Mouse (Mus musculus) embryonic facial prominence, embryonic 11.5 days (tissue): ENCODE measurements around the gene Rab40c. TPM values are rescaled to one million over a fixed set of nuclear protein-coding genes. Genes with fewer than 3 reads are reported as not detected.

Experiments
- ATAC-seq: fragments of 200-750 bp; cut with Nextera tagmentation; replicated peaks from 2 replicates; pipeline ENCODE4 v1.8.0; 2017; ENCODE audit warnings: low read depth; ENCODE audit not compliant: insufficient number of reproducible peaks, low FRiP score, low TSS enrichment
- DNase-seq: peaks from one replicate; pipeline ENCODE4 v3.0.0-alpha.2; 2015; ENCODE audit warnings: low spot score
- H3K27ac ChIP-seq: fragments of 300-500 bp; sonication (generic); replicated peaks from 2 replicates; pipeline ENCODE4 v1.5.1; 2014; ENCODE audit warnings: mild to moderate bottlenecking, low read depth, low read length, control low read depth
- H3K27me3 ChIP-seq: fragments of 300-500 bp; sonication (generic); 2 replicates; pipeline ENCODE4 v1.6.1; 2014; ENCODE audit warnings: mild to moderate bottlenecking, low read length, moderate library complexity, mixed read lengths; ENCODE audit not compliant: control insufficient read depth, insufficient read depth
- H3K36me3 ChIP-seq: fragments of 300-500 bp; sonication (generic); replicated peaks from 2 replicates; pipeline ENCODE4 v1.6.1; 2014; ENCODE audit warnings: low read depth, mild to moderate bottlenecking, low read length, moderate library complexity, mixed read lengths; ENCODE audit not compliant: control insufficient read depth, insufficient read depth
- H3K4me1 ChIP-seq: fragments of 300-500 bp; sonication (generic); 2 replicates; pipeline ENCODE4 v1.6.1; 2014; ENCODE audit warnings: low read length, mixed read lengths; ENCODE audit not compliant: control insufficient read depth, insufficient read depth
- H3K4me2 ChIP-seq: fragments of 300-500 bp; sonication (generic); 2 replicates; pipeline ENCODE4 v1.6.1; 2014; ENCODE audit warnings: low read depth, mild to moderate bottlenecking, control low read depth, low read length, moderate library complexity
- H3K4me3 ChIP-seq: fragments of 300-500 bp; sonication (generic); 2 replicates; pipeline ENCODE4 v1.5.1; 2014; ENCODE audit warnings: low read depth, low read length, control low read depth
- H3K9ac ChIP-seq: fragments of 300-500 bp; sonication (generic); replicated peaks from 2 replicates; pipeline ENCODE4 v1.6.1; 2014; ENCODE audit warnings: mild to moderate bottlenecking, control low read depth, low read length
- H3K9me3 ChIP-seq: fragments of 300-500 bp; sonication (generic); replicated peaks from 2 replicates; pipeline ENCODE4 v1.6.1; 2016; ENCODE audit warnings: mild to moderate bottlenecking, low read length, inconsistent platforms, mixed read lengths; ENCODE audit not compliant: control insufficient read depth
- WGBS: fragments of 180-500 bp; shearing (Covaris S2); extraction: QIAGEN DNeasy Blood & Tissue Kit; methylation state at CpG from one replicate; pipeline ENCODE4 v1.1.7; 2014; 5-methylcytosine and 5-hydroxymethylcytosine counted together
- polyA plus RNA-seq: library from polyadenylated mRNA; unstranded; fragments of >200 nt; fragmentation: Nextera tagmentation; extraction: Ambion mirVana; gene quantifications from 2 replicates; pipeline ENCODE4 v1.2.1, GENCODE M21; 2014

The Rab40c gene
- polyA plus RNA-seq, 1 experiment from 2014 or later = 17.6 TPM

- Histone ChIP-seq H3K4me2 (no peak overlapping the region), H3K27ac (no peak overlapping the region), H3K27me3 (no peaks in the 10 kb centered on the region), H3K36me3 (peaks cover under 1% of the 10 kb centered on the region; the same call in 1 of the 2 replicates), H3K4me1 (no peaks in the 10 kb centered on the region), H3K9me3 (no peaks in the 10 kb centered on the region), H3K9ac (no peak overlapping the region), H3K4me3 (no peak overlapping the region)
- DNase-seq (no peak), ATAC-seq (no peak)
- whole genome bisulfite sequencing = 95% methylated on average over 11 of the region's 11 CpGs
Measured at GRCm38 (mm10) chr17:25958771-25959494, 39.4 kb upstream of the Rab40c start.

GRCm38 (mm10) chr17:25957586-25958051 is 38.1 kb upstream of the Rab40c start:
- Histone ChIP-seq H3K27me3 (peaks cover 10% of the 10 kb centered on the region), H3K4me2 (no peak overlapping the region), H3K36me3 (no peaks in the 10 kb centered on the region), H3K4me1 (no peaks in the 10 kb centered on the region), H3K9ac (no peak overlapping the region; the same call in 1 of the 2 replicates), H3K9me3 (no peaks in the 10 kb centered on the region), H3K4me3 (no peak overlapping the region), H3K27ac (no peak overlapping the region)
- ATAC-seq = no peak
- WGBS = 81% methylated on average over 14 of the region's 14 CpGs
- no peak for DNase-seq

DNA sequence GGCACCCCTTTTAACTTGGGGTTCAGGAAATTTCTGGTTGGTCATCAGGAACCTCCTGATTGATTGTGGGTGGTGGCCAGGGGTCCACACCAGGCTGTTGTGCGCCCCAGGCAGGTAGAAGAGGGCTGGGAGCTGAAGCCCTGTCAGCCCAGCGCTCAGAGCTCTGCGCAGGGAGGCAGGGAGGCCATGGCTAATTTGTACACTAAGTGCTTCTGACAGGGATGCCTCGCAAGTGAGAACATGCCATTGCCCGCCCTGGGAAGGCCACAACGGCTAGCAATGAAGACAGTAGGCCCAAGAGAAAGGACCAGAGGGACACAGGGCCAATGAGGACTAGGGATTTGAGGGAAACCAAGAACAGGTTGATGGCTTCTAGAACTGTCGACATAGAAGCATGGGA is 37.1 kb upstream of the Rab40c start:
- Histone ChIP-seq H3K4me2 (no peak overlapping the region), H3K4me3 (no peak overlapping the region), H3K27ac (no peak overlapping the region), H3K9ac (no peak overlapping the region), H3K9me3 (no peaks in the 10 kb centered on the region), H3K27me3 (peaks cover 20% of the 10 kb centered on the region), H3K36me3 (no peaks in the 10 kb centered on the region), H3K4me1 (peaks cover 3% of the 10 kb centered on the region; the same call in 1 of the 2 replicates)
- 77% methylated on average over 7 of the region's 7 CpGs for WGBS
- no peak for DNase-seq
- ATAC-seq = no peak

DNA sequence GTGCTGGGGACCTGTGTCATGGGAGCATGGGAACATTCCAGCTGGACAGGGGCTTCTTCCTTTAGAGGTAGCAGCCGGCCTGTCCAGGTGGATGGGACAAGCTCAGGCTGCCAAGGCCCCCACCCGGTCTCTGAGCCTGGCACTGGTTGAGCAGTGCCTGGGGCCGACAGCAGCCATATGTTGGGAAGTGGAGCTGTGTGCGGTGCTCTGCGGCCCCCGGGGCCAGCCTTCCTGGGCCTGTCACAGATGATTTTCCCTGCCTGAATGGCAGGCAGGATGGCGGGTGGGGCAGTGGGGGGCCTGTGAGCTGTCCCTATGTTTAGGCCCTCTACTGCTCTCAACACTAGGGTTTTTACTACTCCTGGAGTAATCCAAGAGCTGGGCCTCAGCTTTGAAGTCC is 36.7 kb upstream of the Rab40c start:
- WGBS = 58% methylated on average over 7 of the region's 7 CpGs
- DNase-seq (no peak), ATAC-seq (no peak)
- Histone ChIP-seq H3K27me3 (peaks cover 24% of the 10 kb centered on the region), H3K9me3 (no peaks in the 10 kb centered on the region), H3K4me2 (no peak overlapping the region), H3K36me3 (no peaks in the 10 kb centered on the region), H3K27ac (no peak overlapping the region), H3K4me3 (no peak overlapping the region), H3K4me1 (peaks cover 6% of the 10 kb centered on the region; the same call in 1 of the 2 replicates), H3K9ac (no peak overlapping the region)

DNA sequence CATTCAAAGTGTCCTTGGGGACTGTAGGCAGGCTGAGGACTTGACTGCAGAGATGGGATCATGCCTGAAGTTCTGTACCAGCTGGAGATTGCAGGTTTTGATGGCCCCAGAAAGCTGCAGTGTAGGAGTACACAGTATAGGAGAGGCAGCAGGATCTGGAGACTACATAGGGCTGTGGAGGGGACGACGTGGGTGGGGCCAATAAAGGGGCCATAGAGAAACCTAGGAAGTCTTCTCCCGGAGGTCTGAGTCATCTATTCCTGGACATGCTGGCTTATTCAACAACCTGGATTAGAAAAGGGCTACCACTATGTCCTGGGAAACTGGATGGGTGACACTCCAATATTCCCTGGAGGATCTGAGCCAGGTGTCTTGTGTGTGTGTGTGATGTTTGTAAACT is 36.2 kb upstream of the Rab40c start:
- H3K4me3 ChIP-seq = no peak overlapping the region
- ATAC-seq = no peak
- DNase-seq = no peak
- no peak overlapping the region for H3K9ac ChIP-seq
- H3K27me3 ChIP-seq = peaks cover 29% of the 10 kb centered on the region
- H3K9me3 ChIP-seq = no peaks in the 10 kb centered on the region
- no peaks in the 10 kb centered on the region for H3K36me3 ChIP-seq
- H3K4me2 ChIP-seq = no peak overlapping the region
- no peak overlapping the region for H3K27ac ChIP-seq
- 75% methylated on average over 3 of the region's 3 CpGs for WGBS
- H3K4me1 ChIP-seq = peaks cover 7% of the 10 kb centered on the region; the same call in 1 of the 2 replicates

DNA sequence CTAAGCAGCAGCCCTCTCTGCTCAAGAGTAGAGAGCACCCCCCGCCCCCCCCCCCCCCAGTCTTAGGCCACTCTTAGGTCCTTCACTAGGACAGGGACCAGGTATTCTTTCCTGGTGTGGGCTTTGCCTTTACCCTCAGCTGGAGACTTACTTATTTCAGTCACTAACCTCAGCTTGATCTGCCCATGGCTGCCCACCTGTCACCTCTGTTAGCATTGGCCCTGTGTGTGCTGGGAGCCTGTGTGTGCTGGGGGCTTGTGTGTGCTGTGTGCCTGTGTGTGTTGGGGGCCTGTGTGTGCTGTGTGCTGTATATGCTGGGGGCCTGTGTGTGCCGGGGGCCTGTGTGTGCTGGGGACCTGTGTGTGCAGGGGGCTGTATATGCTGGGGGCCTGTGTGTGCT is 35.1 kb upstream of the Rab40c start:
- Histone ChIP-seq H3K27me3 (peaks cover 37% of the 10 kb centered on the region), H3K36me3 (no peaks in the 10 kb centered on the region), H3K4me1 (peaks cover 7% of the 10 kb centered on the region; the same call in 1 of the 2 replicates), H3K4me2 (no peak overlapping the region), H3K4me3 (no peak overlapping the region), H3K9me3 (no peaks in the 10 kb centered on the region), H3K9ac (no peak overlapping the region), H3K27ac (no peak overlapping the region)
- ATAC-seq (no peak), DNase-seq (no peak)
- 80% methylated on average over 2 of the region's 2 CpGs for WGBS

DNA sequence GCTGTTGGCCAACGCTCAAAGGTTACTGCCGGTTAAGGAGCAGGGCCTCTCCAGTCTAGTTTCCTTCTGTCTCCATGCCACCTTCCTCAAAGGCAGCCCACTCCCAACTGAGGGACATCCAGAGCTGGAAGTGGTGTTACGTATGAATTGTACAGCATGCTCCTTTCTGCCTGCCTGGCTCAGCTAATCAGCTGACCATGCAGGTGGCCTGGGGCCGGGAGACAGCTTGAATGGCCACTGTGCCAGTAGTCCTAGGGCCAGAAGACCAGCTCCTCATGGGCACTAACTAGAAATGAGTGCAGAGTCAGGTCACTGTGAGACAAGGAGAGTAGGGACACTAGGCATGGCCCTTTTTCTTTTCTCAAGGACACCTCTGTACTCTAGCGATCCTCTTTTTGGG is 33.6 kb upstream of the Rab40c start:
- Histone ChIP-seq H3K4me3 (no peak overlapping the region), H3K4me1 (peaks cover 7% of the 10 kb centered on the region; the same call in 1 of the 2 replicates), H3K9me3 (no peaks in the 10 kb centered on the region), H3K9ac (no peak overlapping the region), H3K27me3 (peaks cover 37% of the 10 kb centered on the region), H3K4me2 (no peak overlapping the region), H3K36me3 (no peaks in the 10 kb centered on the region), H3K27ac (no peak overlapping the region)
- DNase-seq (no peak), ATAC-seq (no peak)
- WGBS = 73% methylated on average over 5 of the region's 5 CpGs

- peaks cover 37% of the 10 kb centered on the region for H3K27me3 ChIP-seq
- ATAC-seq (no peak), DNase-seq (no peak)
- peaks cover 7% of the 10 kb centered on the region; the same call in 1 of the 2 replicates for H3K4me1 ChIP-seq
- H3K9ac ChIP-seq = peak within 1 kb of the TSS; percentile 25
- no peaks in the 10 kb centered on the region for H3K9me3 ChIP-seq
- WGBS = 2% methylated on average over 58 of the region's 58 CpGs
- peak within 1 kb of the TSS; percentile 76 for H3K4me2 ChIP-seq
- peak within 1 kb of the TSS; percentile 38 for H3K4me3 ChIP-seq
- no peak within 1 kb of the TSS for H3K27ac ChIP-seq
- H3K36me3 ChIP-seq = no peaks in the 10 kb centered on the region
Measured at GRCm38 (mm10) chr17:25951803-25952623, 32.5 kb upstream of the Rab40c start, which contains the start of gene A930017K11Rik. Gene A930017K11Rik, minus strand, starts transcription at chr17:25952565.
